Mouse (Mus musculus): Measurements from ENCODE around the gene Pdss1. TPM values are rescaled to one million over a fixed set of nuclear protein-coding genes. Genes with fewer than 3 reads are reported as not detected.

Pdss1 gene
- total RNA-seq, 2 experiments from 2014 or later = 7.2 to 11.0 TPM

DNA sequence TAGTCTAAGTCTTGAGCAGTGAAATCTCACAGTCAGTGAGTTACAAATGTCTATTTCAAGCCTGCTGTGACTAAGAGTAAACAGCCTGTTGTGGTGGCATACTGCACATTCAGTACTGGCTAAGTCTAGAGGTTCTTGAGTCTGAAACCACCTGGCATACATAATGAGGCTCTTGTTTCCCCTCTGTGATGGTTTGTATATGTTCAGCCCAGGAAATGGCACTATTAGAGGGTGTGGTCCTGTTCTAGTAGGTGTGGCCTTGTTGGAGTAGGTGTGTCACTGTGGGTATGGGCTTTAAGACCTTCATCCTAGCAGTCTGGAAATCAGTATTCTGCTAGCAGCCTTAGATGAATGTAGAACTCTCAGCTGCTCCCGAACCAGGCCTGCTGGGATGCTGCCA is 62.1 kb downstream of the Pdss1 start:
- DNase-seq (ENCODE audit: low spot score in 2 of 2) = no peak

DNA sequence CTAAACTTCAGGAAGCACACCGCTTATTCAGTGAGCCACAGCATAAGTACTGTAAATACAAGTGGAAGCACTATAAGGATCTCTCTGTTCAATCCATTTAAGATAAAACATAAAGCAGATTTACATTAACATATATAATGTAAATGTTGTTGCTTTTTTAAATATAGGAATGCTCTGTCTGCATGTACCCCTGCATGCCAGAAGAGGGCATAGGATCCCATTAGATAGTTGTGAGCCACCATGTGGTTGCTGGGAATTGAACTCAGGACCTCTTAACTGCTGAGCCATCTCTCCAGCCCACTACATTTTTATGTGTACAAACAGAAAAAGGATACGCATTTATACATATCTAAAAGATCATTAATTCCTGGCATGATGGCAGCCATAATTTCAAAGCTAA is 66.4 kb downstream of the Pdss1 start:
- DNase-seq (ENCODE audit: low spot score in 2 of 2) = no peak

DNA sequence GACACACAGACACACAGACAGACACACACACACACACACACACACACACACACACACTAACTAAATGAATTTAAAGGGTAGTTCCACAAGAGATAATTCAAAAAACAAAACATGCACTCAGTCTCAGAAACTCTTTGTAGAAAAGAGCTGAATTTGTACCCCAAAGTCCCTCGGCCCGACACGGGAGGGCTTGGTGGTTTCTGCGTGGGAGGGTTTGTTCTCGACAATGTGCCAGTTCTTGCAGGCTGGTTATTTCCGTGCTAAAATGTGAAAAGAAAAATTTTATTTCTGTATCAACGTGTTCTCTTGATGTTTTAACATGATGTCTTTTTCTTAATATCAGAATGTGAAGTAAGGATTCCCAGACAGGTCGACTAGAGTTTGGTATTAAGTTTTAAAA is 66.9 kb downstream of the Pdss1 start:
- no peak for DNase-seq (ENCODE audit: low spot score in 2 of 2)

DNA sequence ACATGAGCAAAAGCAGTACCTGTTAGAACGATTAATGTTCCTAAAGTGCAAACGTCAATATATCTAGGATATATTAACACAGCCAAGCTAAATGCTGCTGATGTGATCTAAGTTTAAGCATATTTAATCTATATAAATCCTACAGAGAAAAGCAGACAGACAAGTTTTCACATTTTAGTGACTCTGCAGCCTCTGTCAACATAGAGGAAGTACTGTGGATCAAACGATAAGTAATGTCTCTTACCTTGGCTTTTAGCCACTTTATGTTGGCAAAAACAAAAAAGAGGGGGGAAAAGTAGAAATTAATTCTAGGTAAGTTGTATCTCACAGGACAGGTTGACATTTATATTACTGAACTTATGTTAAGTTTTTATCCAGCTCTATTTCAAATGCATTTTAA is 67.6 kb downstream of the Pdss1 start:
- DNase-seq (ENCODE audit: low spot score in 2 of 2) = no peak

DNA sequence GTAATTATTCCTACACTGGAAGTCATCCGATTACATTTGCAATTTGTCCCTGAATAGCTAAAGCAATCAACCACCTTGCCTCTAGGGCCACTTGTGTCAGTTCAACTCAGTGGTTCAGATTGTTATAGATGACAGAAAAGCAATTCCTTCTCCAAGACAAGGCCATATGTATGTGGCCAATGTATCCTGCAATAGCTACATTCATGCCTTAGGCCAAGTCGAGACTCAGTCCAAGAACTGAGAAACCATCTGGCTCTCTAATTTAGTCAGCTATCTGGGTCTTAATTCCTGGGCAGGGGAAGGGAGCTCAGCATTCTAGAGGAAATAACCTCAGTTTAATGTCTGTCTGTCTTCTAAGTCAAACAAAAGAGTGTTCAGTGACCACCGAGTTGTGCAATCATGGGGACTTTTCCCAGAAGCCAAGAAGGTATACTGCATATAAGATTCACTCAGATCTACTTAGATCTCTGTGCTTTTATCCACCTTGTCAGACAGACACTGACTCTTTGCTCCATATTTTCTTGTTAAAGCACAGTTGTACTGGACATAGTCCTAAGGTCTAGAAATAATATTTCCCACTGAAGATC is 82.2 kb downstream of the Pdss1 start:
- DNase-seq (ENCODE audit: low spot score in 2 of 2) = no peak

DNA sequence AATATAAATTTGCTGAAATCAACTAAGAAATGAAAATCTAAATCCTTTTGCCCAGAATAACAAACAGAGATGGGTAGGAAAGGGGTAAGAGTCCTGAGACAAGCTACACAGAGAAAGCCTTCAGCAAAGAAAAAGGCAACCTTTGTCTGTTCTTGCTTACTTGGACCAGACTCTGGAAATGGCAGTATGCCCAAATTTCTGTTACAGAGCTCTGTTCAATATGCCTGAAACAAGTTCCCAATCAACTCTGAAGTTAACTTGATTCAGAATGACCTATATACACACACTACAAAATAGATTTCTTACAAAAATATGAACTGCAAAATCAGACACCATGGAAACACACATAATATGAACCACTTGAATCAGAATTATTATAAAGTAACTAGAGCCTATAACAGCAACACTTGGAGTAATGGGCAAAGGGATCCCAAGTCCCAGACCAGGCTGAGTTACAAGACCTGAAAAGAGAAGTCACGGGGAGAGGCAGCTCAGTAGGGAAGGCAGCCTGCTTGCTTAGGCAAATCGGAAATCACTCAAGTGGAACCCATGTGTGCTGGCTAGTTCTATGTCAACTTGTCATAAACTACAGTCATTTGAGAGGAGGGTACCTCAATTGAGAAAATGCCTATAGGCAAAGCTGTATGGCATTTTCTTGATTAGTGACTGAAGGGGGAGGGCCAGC is 90.8 kb downstream of the Pdss1 start:
- no peak for DNase-seq (ENCODE audit: low spot score in 2 of 2)

Other genes with a start within 250 kb of the Pdss1 start
- 1 to 10 TPM; 1.8 to 4.6 TPM for gene Apbb1ip, start 121.4 kb upstream of the Pdss1 start, total RNA-seq (2021)
- gene Abi1, start 144.7 kb downstream of the Pdss1 start, total RNA-seq (2021) = 10 to 100 TPM; 61.3 to 65.6 TPM
- gene Acbd5, start 172.6 kb downstream of the Pdss1 start, total RNA-seq (2021) = 100 to 1,000 TPM in 1 of 2 experiments, 10 to 100 TPM in 1; 64.3 to 101 TPM